Mouse (Mus musculus) thymus, adult 2 months (tissue): Measurements from ENCODE around the gene Cyp2w1. TPM values are rescaled to one million over a fixed set of nuclear protein-coding genes. Genes with fewer than 3 reads are reported as not detected.

Experiments
- DNase-seq: peaks from one replicate; pipeline ENCODE4 v3.0.0; 2021
- H3K27ac ChIP-seq: fragments of 200-500 bp; 2 replicates; pipeline ENCODE4 v1.5.1; 2012; ENCODE audit warnings: low read length, control low read depth; ENCODE audit not compliant: control insufficient read depth, insufficient read depth
- H3K27me3 ChIP-seq: fragments of 200-500 bp; 2 replicates; pipeline ENCODE4 v1.6.1; 2012; ENCODE audit warnings: mild to moderate bottlenecking, low read length, moderate library complexity, mixed read lengths; ENCODE audit not compliant: control insufficient read depth, insufficient read depth
- H3K36me3 ChIP-seq: fragments of 200-500 bp; 2 replicates; pipeline ENCODE4 v1.6.1; 2012; ENCODE audit warnings: mild to moderate bottlenecking, low read length, moderate library complexity; ENCODE audit not compliant: control insufficient read depth, insufficient read depth
- H3K4me1 ChIP-seq: fragments of 200-500 bp; replicated peaks from 2 replicates; pipeline ENCODE4 v1.6.1; 2012; ENCODE audit warnings: low read length; ENCODE audit not compliant: control insufficient read depth, insufficient read depth
- H3K4me3 ChIP-seq: fragments of 200-500 bp; 2 replicates; pipeline ENCODE4 v1.5.1; 2012; ENCODE audit warnings: mild to moderate bottlenecking, low read length, control low read depth, moderate library complexity; ENCODE audit not compliant: control insufficient read depth, insufficient read depth
- CTCF ChIP-seq: fragments of 200-500 bp; IDR thresholded peaks from 2 replicates; pipeline ENCODE4 v1.5.1; 2012; ENCODE audit warnings: mild to moderate bottlenecking, control low read depth, low read length, moderate library complexity, borderline replicate concordance; ENCODE audit not compliant: control insufficient read depth, poor library complexity, insufficient read depth; ENCODE audit errors: extremely low read depth
- POLR2A ChIP-seq: fragments of 200-500 bp; IDR thresholded peaks from 2 replicates; pipeline ENCODE4 v1.6.1; 2012; ENCODE audit warnings: mild to moderate bottlenecking, low read length, control low read depth, moderate library complexity; ENCODE audit not compliant: control insufficient read depth, poor library complexity, insufficient read depth; ENCODE audit errors: extremely low read depth
- WGBS: fragments of 180-500 bp; shearing (Covaris S2); methylation state at CpG from one replicate; pipeline ENCODE4 v1.1.7; 2018; 5-methylcytosine and 5-hydroxymethylcytosine counted together
- polyA plus RNA-seq: library from polyadenylated mRNA; depleted of rRNA; stranded (reverse); fragments of >200 nt; gene quantifications from 2 replicates; pipeline ENCODE4 v1.2.3, GENCODE M21; 2012

The Cyp2w1 gene
- polyA plus RNA-seq, 1 experiment: 0.20 TPM

DNA sequence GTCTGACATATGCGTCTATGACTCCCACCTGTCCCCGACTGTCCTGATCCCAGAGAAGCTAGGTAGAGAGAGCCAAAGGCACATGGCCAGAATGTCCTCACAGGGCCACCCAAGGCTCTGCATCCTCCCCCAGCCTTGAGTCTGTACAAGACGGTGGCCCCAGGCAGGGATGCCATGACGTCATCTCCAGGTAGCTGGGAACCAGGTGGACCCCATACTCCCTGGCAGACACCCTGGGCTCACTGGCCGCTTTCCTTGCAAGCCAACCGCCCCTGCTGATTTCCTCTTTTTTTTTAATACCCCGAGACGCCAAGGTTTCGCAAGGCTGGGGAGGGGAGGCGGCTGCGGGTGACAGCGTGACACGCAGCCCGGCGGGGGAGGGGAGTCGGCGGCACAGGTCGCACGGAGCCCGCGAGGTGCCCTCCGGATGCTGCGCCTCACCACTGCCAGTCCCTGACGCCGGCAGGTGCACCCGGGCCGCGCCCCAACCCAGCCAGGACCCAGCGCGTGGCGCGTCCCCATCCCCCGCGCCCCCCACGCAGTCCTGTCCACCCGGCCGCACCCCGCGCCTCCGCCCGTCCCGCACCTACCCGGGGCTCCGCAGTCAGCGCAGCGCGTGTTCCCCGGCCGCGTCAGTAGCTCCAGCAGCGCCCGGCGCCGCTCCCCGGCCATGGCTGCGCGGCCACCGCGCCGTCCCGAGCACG is 27.6 kb upstream of the Cyp2w1 start:
- Histone ChIP-seq H3K36me3 (no peaks in the 10 kb centered on the region), H3K27me3 (no peaks in the 10 kb centered on the region), H3K27ac (no peak overlapping the region), H3K4me3 (peak overlapping the region; percentile 40), H3K4me1 (peaks cover 8% of the 10 kb centered on the region; the same call in 1 of the 2 replicates)
- WGBS: 1% methylated on average over 59 of the region's 62 CpGs
- no peak for TF ChIP-seq POLR2A
- TF ChIP-seq CTCF: no peak
- peak; percentile 40 for DNase-seq

DNA sequence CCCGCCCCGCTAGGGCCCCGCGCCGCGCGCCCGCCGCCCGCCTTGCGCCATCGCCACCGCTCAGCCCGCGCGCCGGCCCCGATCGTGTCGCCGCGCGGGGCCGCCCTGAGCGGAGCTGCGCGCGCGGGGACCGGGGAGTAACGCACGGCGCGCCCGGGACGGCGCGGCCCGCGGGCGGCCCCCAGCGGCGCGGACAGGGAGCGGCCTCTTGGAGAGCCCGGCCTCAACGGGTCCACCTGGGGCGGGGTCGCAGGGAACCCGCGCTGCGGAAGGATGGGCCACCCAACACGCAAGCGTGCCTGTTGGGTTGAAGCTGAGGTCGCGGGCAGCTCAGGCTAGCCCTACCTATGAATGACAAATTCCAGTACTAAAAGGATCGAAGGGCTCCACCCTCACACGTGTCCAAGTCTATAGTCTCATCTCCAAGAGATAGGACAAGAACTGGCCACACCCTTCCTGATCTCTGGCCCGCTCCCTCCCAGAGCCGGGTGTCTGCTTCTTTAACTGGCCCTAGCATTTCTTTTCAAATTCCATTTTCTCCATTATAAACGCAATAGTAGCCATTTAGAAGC is 26.9 kb upstream of the Cyp2w1 start, which contains the start of gene Adap1:
Adap1 (minus strand) TSS at position 228 of the 572 bp plus-strand sequence.
- Histone ChIP-seq H3K36me3 (no peaks in the 10 kb centered on the region), H3K27me3 (no peaks in the 10 kb centered on the region), H3K4me3 (peak within 1 kb of the TSS; percentile 40), H3K4me1 (peaks cover 8% of the 10 kb centered on the region; the same call in 1 of the 2 replicates), H3K27ac (no peak within 1 kb of the TSS)
- DNase-seq: peak; percentile 63
- WGBS: 3% methylated on average over 61 of the region's 61 CpGs
- TF ChIP-seq CTCF (peak; percentile 73), POLR2A (no peak)

DNA sequence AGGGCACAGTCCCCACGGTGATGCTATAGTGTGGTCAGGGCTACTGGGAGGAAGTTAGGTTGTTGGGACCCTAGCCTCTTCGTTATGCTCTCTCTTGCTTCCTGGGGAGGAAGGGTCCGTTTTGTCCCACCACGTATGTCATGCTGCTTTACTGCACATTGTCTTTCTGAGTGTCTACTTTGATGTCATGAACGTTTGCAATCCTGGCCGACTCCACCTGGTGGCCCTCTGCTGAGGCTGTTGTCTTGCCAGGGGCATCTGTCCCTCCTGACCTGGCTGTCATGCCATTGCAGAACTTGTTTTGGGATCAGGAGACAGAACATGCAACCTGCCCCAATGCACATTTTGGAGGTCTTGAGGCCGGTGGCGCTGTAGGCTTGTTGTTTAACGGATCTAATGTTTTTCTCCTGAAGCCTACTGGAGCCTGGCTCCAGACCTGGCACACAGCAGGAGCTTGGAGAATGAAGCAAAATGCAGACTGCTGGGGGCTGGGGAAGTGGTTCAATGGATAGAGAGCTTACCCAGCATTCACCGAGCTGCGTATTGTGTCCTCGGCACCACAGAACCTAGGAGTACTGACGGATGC is 26.2 kb upstream of the Cyp2w1 start:
- no peak for DNase-seq
- Histone ChIP-seq H3K36me3 (no peaks in the 10 kb centered on the region), H3K4me1 (peaks cover 8% of the 10 kb centered on the region; the same call in 1 of the 2 replicates), H3K27ac (no peak overlapping the region), H3K27me3 (no peaks in the 10 kb centered on the region), H3K4me3 (no peak overlapping the region)
- TF ChIP-seq POLR2A (no peak), CTCF (no peak)
- WGBS: 60% methylated on average over 13 of the region's 13 CpGs

DNA sequence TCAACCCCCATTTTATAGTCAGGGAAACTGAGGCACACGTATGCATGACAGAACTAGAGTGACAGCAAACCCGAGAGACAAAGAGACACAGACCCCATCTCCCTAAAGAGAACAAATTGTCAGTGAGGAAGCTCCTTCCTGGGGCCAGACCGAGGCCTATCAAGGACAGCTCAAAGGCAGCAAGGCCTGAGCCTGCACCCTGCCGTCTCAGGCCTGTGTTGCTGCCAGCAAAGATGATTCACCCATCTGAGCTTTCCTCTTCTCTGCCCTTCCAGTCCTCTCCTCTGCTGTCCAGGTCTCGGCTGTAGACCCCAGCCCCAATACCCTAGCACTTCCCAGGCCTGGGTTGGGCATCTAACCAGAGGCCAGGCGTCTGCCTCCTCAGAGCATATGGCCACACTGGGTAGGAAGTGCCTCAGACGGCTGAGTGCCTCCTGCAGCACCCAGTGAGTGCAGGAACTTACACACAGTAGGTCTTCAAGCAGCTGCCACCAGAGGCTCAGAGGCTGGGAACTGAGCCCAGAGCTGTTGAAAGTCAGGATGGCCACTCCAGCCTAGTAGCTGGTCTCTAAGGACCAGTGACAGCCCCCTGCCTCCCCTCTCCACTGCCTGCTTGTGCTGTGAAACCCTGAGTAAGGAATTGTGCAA is 25.3 kb upstream of the Cyp2w1 start:
- no peak overlapping the region for H3K4me3 ChIP-seq
- no peak for DNase-seq
- 94% methylated on average over 7 of the region's 7 CpGs for WGBS
- peaks cover 8% of the 10 kb centered on the region; the same call in 1 of the 2 replicates for H3K4me1 ChIP-seq
- H3K27me3 ChIP-seq: no peaks in the 10 kb centered on the region
- no peaks in the 10 kb centered on the region for H3K36me3 ChIP-seq
- TF ChIP-seq CTCF (no peak), POLR2A (no peak)
- no peak overlapping the region for H3K27ac ChIP-seq

DNA sequence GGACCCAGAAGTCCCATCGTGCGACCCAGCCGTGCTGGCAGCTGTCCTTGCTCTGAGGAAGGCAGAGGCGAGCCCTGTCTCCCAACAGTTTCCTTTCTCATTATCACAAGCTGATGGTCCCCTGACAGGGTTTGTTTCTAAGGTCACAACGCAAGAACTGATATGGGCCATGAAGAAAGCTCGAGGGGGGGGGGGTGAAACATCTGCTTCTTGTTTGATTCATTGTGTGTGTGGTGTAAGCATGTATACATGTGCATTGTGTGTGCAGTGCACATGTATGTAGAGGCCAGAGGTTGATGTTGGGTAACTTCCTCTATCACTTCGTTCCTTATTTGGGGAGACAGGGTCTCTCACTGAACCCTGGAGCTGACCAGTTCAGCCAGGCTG is 24.8 kb upstream of the Cyp2w1 start:
- no peaks in the 10 kb centered on the region for H3K36me3 ChIP-seq
- no peaks in the 10 kb centered on the region for H3K27me3 ChIP-seq
- DNase-seq: no peak
- H3K4me3 ChIP-seq: no peak overlapping the region
- no peak overlapping the region for H3K27ac ChIP-seq
- TF ChIP-seq CTCF: no peak
- no peak for TF ChIP-seq POLR2A
- WGBS: 66% methylated on average over 7 of the region's 7 CpGs
- H3K4me1 ChIP-seq: peaks cover 8% of the 10 kb centered on the region; the same call in 1 of the 2 replicates

DNA sequence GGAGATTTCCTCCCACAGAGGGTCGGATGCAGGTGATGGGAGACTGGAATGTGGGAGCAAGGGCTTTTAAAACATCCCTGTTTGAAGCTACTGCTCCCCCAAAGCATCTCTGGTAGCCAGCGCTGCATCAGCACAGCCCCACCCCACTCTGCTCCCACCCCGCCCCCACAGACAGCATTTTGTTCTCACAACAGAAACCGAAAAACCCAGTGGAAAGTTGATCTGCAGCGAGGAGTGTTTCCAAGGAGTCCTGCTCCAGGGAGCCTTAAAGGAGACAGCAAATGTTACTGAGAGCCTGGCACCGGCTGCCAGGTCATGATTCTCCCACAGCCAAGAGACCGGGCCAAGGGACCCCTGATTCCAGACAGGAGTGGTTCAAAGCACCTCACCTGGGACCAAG is 21.7 kb upstream of the Cyp2w1 start:
- Histone ChIP-seq H3K27me3 (no peaks in the 10 kb centered on the region), H3K4me3 (no peak overlapping the region), H3K4me1 (no peaks in the 10 kb centered on the region), H3K27ac (no peak overlapping the region), H3K36me3 (no peaks in the 10 kb centered on the region)
- no peak for DNase-seq
- TF ChIP-seq CTCF: no peak
- TF ChIP-seq POLR2A: no peak
- 90% methylated on average over 7 of the region's 7 CpGs for WGBS
